Mouse (Mus musculus) heart, embryonic 15.5 days (tissue): ENCODE measurements around the gene Arl8b. TPM values are rescaled to one million over a fixed set of nuclear protein-coding genes. Genes with fewer than 3 reads are reported as not detected.

Experiments used
- ATAC-seq: fragments of 200-750 bp; cut with Nextera tagmentation; replicated peaks from 2 replicates; pipeline ENCODE4 v1.8.0; 2017; ENCODE audit warnings: low read depth, moderate TSS enrichment; ENCODE audit not compliant: insufficient number of reproducible peaks, insufficient read depth, low FRiP score
- H3K27ac ChIP-seq: fragments of 300-500 bp; sonication (generic); 2 replicates; pipeline ENCODE4 v1.5.1; 2015; ENCODE audit warnings: mild to moderate bottlenecking, inconsistent platforms
- H3K27me3 ChIP-seq: fragments of 300-500 bp; sonication (generic); 2 replicates; pipeline ENCODE4 v1.6.1; 2015; ENCODE audit warnings: inconsistent platforms
- H3K36me3 ChIP-seq: fragments of 300-500 bp; sonication (generic); 2 replicates; pipeline ENCODE4 v1.6.1; 2015; ENCODE audit warnings: mild to moderate bottlenecking, inconsistent platforms
- H3K4me1 ChIP-seq: fragments of 300-500 bp; sonication (generic); replicated peaks from 2 replicates; pipeline ENCODE4 v1.6.1; 2015; ENCODE audit warnings: inconsistent platforms
- H3K4me2 ChIP-seq: fragments of 300-500 bp; sonication (generic); 2 replicates; pipeline ENCODE4 v1.6.1; 2015; ENCODE audit warnings: inconsistent platforms, mild to moderate bottlenecking, moderate library complexity
- H3K4me3 ChIP-seq: fragments of 300-500 bp; sonication (generic); 2 replicates; pipeline ENCODE4 v1.5.1; 2015; ENCODE audit warnings: mild to moderate bottlenecking, inconsistent platforms
- H3K9ac ChIP-seq: fragments of 300-500 bp; sonication (generic); 2 replicates; pipeline ENCODE4 v1.6.1; 2015; ENCODE audit warnings: mild to moderate bottlenecking, inconsistent platforms
- H3K9me3 ChIP-seq: fragments of 300-500 bp; sonication (generic); replicated peaks from 2 replicates; pipeline ENCODE4 v1.6.1; 2016; ENCODE audit warnings: inconsistent platforms
- WGBS: fragments of 180-500 bp; shearing (Covaris S2); methylation state at CpG from one replicate; pipeline ENCODE4 v1.1.7; 2015; ENCODE audit warnings: mixed read lengths; 5-methylcytosine and 5-hydroxymethylcytosine counted together
- polyA plus RNA-seq: library from polyadenylated mRNA; unstranded; fragments of >200 nt; fragmentation: Nextera tagmentation; extraction: Ambion mirVana; gene quantifications from 2 replicates; pipeline ENCODE4 v1.2.1, GENCODE M21; 2015

Arl8b gene
- polyA plus RNA-seq, 1 experiment from 2014 or later = 64.1 TPM

GRCm38 (mm10) chr6:108759698-108760039 is 23.2 kb upstream of the Arl8b start:
- no peaks in the 10 kb centered on the region for H3K9me3 ChIP-seq
- no peaks in the 10 kb centered on the region for H3K27me3 ChIP-seq
- no peaks in the 10 kb centered on the region for H3K4me1 ChIP-seq
- WGBS = 74% methylated on average over 5 of the region's 5 CpGs
- H3K9ac ChIP-seq = no peak overlapping the region
- no peak for ATAC-seq
- H3K4me2 ChIP-seq = no peak overlapping the region
- no peaks in the 10 kb centered on the region for H3K36me3 ChIP-seq
- no peak overlapping the region for H3K27ac ChIP-seq
- H3K4me3 ChIP-seq = no peak overlapping the region

- Histone ChIP-seq H3K27ac (no peak overlapping the region), H3K4me2 (no peak overlapping the region), H3K9me3 (no peaks in the 10 kb centered on the region), H3K36me3 (no peaks in the 10 kb centered on the region), H3K4me3 (no peak overlapping the region), H3K9ac (no peak overlapping the region), H3K4me1 (no peaks in the 10 kb centered on the region), H3K27me3 (no peaks in the 10 kb centered on the region)
- ATAC-seq = no peak
- WGBS = 67% methylated on average over 3 of the region's 3 CpGs
These were observed 12.0 kb upstream of the Arl8b start for GRCm38 (mm10) chr6:108770880-108771279.

- 13% methylated on average over 9 of the region's 9 CpGs for WGBS
- Histone ChIP-seq H3K36me3 (no peaks in the 10 kb centered on the region), H3K27me3 (no peaks in the 10 kb centered on the region), H3K27ac (no peak overlapping the region), H3K4me3 (no peak overlapping the region), H3K9me3 (no peaks in the 10 kb centered on the region), H3K9ac (no peak overlapping the region), H3K4me1 (no peaks in the 10 kb centered on the region), H3K4me2 (no peak overlapping the region)
- ATAC-seq = no peak; the same call in 1 of the 2 replicates
These were observed 10.0 kb upstream of the Arl8b start for GRCm38 (mm10) chr6:108772913-108773312.

- Histone ChIP-seq H3K27ac (no peak overlapping the region), H3K4me1 (no peaks in the 10 kb centered on the region), H3K36me3 (no peaks in the 10 kb centered on the region), H3K27me3 (no peaks in the 10 kb centered on the region), H3K9me3 (no peaks in the 10 kb centered on the region), H3K4me2 (no peak overlapping the region), H3K9ac (no peak overlapping the region), H3K4me3 (no peak overlapping the region)
- WGBS = 85% methylated on average over 6 of the region's 6 CpGs
- no peak for ATAC-seq
These were observed 9.4 kb upstream of the Arl8b start for GRCm38 (mm10) chr6:108773480-108773879.

GRCm38 (mm10) chr6:108776274-108776673 is 6.6 kb upstream of the Arl8b start:
- H3K9me3 ChIP-seq = no peaks in the 10 kb centered on the region

GRCm38 (mm10) chr6:108777560-108778287 is 5.2 kb upstream of the Arl8b start:
- no peak for ATAC-seq
- WGBS = 40% methylated on average over 8 of the region's 8 CpGs

More at GRCm38 (mm10) chr6:108776274-108776673, 6.6 kb upstream of the Arl8b start:
- Histone ChIP-seq H3K27me3 (no peaks in the 10 kb centered on the region), H3K9ac (no peak overlapping the region), H3K36me3 (no peaks in the 10 kb centered on the region), H3K4me1 (no peaks in the 10 kb centered on the region), H3K4me2 (no peak overlapping the region), H3K27ac (no peak overlapping the region), H3K4me3 (no peak overlapping the region)
- no peak for ATAC-seq

GRCm38 (mm10) chr6:108778399-108778798 is 4.5 kb upstream of the Arl8b start:
- Histone ChIP-seq H3K4me3 (no peak overlapping the region), H3K4me2 (no peak overlapping the region), H3K36me3 (no peaks in the 10 kb centered on the region), H3K9ac (no peak overlapping the region), H3K27ac (no peak overlapping the region), H3K9me3 (no peaks in the 10 kb centered on the region), H3K27me3 (no peaks in the 10 kb centered on the region), H3K4me1 (no peaks in the 10 kb centered on the region)
- WGBS = 65% methylated on average over 5 of the region's 5 CpGs
- no peak for ATAC-seq

More at GRCm38 (mm10) chr6:108777560-108778287, 5.2 kb upstream of the Arl8b start:
- Histone ChIP-seq H3K4me3 (no peak overlapping the region), H3K9me3 (no peaks in the 10 kb centered on the region), H3K36me3 (no peaks in the 10 kb centered on the region), H3K4me1 (no peaks in the 10 kb centered on the region), H3K9ac (no peak overlapping the region), H3K27ac (no peak overlapping the region), H3K27me3 (no peaks in the 10 kb centered on the region), H3K4me2 (no peak overlapping the region)

- ATAC-seq = no peak
- H3K27ac ChIP-seq = no peak overlapping the region
- H3K4me1 ChIP-seq = peaks cover 20% of the 10 kb centered on the region
- H3K4me3 ChIP-seq = no peak overlapping the region
- H3K36me3 ChIP-seq = no peaks in the 10 kb centered on the region
- WGBS = 50% methylated on average over 6 of the region's 6 CpGs
- no peaks in the 10 kb centered on the region for H3K9me3 ChIP-seq
- H3K9ac ChIP-seq = no peak overlapping the region
- no peak overlapping the region for H3K4me2 ChIP-seq
- no peaks in the 10 kb centered on the region for H3K27me3 ChIP-seq
These were observed 1.0 kb upstream of the Arl8b start for GRCm38 (mm10) chr6:108781865-108782264.

- WGBS = under 1% methylated on average over 57 of the region's 57 CpGs
- Histone ChIP-seq H3K9ac (peak overlapping the region; percentile 92), H3K4me1 (peaks cover 20% of the 10 kb centered on the region), H3K4me2 (peak overlapping the region; percentile 74), H3K9me3 (no peaks in the 10 kb centered on the region), H3K4me3 (peak overlapping the region; percentile 96), H3K27me3 (no peaks in the 10 kb centered on the region), H3K27ac (peak overlapping the region; percentile 85), H3K36me3 (no peaks in the 10 kb centered on the region)
- peak; percentile 50 for ATAC-seq
These were observed 434 bp downstream of the Arl8b start for GRCm38 (mm10) chr6:108783184-108783881.

- Histone ChIP-seq H3K27ac (peak overlapping the region; percentile 85), H3K4me3 (peak overlapping the region; percentile 96), H3K9me3 (no peaks in the 10 kb centered on the region), H3K27me3 (no peaks in the 10 kb centered on the region), H3K9ac (peak overlapping the region; percentile 92), H3K36me3 (no peaks in the 10 kb centered on the region), H3K4me1 (peaks cover 20% of the 10 kb centered on the region), H3K4me2 (peak overlapping the region; percentile 74)
- ATAC-seq = no peak
- WGBS = 23% methylated on average over 11 of the region's 11 CpGs
These were observed 1.2 kb downstream of the Arl8b start for GRCm38 (mm10) chr6:108784056-108784455.

GRCm38 (mm10) chr6:108784796-108785195 is 1.9 kb downstream of the Arl8b start:
- H3K4me3 ChIP-seq = peak overlapping the region; percentile 96
- no peak overlapping the region for H3K27ac ChIP-seq
- 46% methylated on average over 5 of the region's 5 CpGs for WGBS
- ATAC-seq = no peak
- peak overlapping the region; percentile 92; the same call in 1 of the 2 replicates for H3K9ac ChIP-seq
- H3K27me3 ChIP-seq = no peaks in the 10 kb centered on the region
- H3K9me3 ChIP-seq = no peaks in the 10 kb centered on the region
- H3K4me1 ChIP-seq = peaks cover 20% of the 10 kb centered on the region
- peak overlapping the region; percentile 74 for H3K4me2 ChIP-seq
- H3K36me3 ChIP-seq = no peaks in the 10 kb centered on the region
